Mouse (Mus musculus) kidney, postnatal 0 days (tissue): Measurements from ENCODE around the gene Nit1. TPM values are rescaled to one million over a fixed set of nuclear protein-coding genes. Genes with fewer than 3 reads are reported as not detected.

Experiments used
- ATAC-seq: fragments of 200-750 bp; cut with Nextera tagmentation; replicated peaks from 2 replicates; pipeline ENCODE4 v1.8.0; 2017; ENCODE audit warnings: low read depth, moderate number of reproducible peaks, moderate TSS enrichment, moderate library complexity; ENCODE audit not compliant: low FRiP score
- DNase-seq: peaks from one replicate; pipeline ENCODE4 v3.0.0-alpha.2; 2016; ENCODE audit warnings: low spot score
- H3K27ac ChIP-seq: fragments of 300-500 bp; sonication (generic); 2 replicates; pipeline ENCODE4 v1.5.1; 2014; ENCODE audit warnings: mild to moderate bottlenecking
- H3K27me3 ChIP-seq: fragments of 300-500 bp; sonication (generic); 2 replicates; pipeline ENCODE4 v1.6.1; 2014; ENCODE audit warnings: low read length, mixed read lengths; ENCODE audit not compliant: insufficient read depth
- H3K36me3 ChIP-seq: fragments of 300-500 bp; sonication (generic); 2 replicates; pipeline ENCODE4 v1.6.1; 2014; ENCODE audit warnings: low read length, mixed read lengths; ENCODE audit not compliant: insufficient read depth
- H3K4me1 ChIP-seq: fragments of 300-500 bp; sonication (generic); replicated peaks from 2 replicates; pipeline ENCODE4 v1.6.1; 2014; ENCODE audit warnings: antibody characterized with exemption, low read length, mixed read lengths; ENCODE audit not compliant: insufficient read depth
- H3K4me2 ChIP-seq: fragments of 300-500 bp; sonication (generic); 2 replicates; pipeline ENCODE4 v1.6.1; 2014; ENCODE audit warnings: mild to moderate bottlenecking, low read length, moderate library complexity, mixed read lengths
- H3K4me3 ChIP-seq: fragments of 300-500 bp; sonication (generic); replicated peaks from 2 replicates; pipeline ENCODE4 v1.5.1; 2014; ENCODE audit warnings: low read depth, low read length
- H3K9ac ChIP-seq: fragments of 300-500 bp; sonication (generic); 2 replicates; pipeline ENCODE4 v1.6.1; 2014; ENCODE audit warnings: low read depth, low read length
- H3K9me3 ChIP-seq: fragments of 300-500 bp; sonication (generic); replicated peaks from 2 replicates; pipeline ENCODE4 v1.6.1; 2016; ENCODE audit warnings: low read length, inconsistent platforms, mixed read lengths
- CTCF ChIP-seq: IDR thresholded peaks from 2 replicates; pipeline ENCODE4 v1.5.1; 2016; ENCODE audit warnings: antibody characterized with exemption, low read depth, mild to moderate bottlenecking, moderate library complexity
- WGBS: fragments of 180-500 bp; shearing (Covaris S2); extraction: QIAGEN DNeasy Blood & Tissue Kit; methylation state at CpG from one replicate; pipeline ENCODE4 v1.1.7; 2014; 5-methylcytosine and 5-hydroxymethylcytosine counted together
- polyA plus RNA-seq: library from polyadenylated mRNA; unstranded; fragments of >200 nt; fragmentation: Nextera tagmentation; extraction: Ambion mirVana; gene quantifications from 2 replicates; pipeline ENCODE4 v1.2.1, GENCODE M21; 2015

Nit1 gene
- polyA plus RNA-seq, 1 experiment from 2014 or later: 59.8 TPM

DNA sequence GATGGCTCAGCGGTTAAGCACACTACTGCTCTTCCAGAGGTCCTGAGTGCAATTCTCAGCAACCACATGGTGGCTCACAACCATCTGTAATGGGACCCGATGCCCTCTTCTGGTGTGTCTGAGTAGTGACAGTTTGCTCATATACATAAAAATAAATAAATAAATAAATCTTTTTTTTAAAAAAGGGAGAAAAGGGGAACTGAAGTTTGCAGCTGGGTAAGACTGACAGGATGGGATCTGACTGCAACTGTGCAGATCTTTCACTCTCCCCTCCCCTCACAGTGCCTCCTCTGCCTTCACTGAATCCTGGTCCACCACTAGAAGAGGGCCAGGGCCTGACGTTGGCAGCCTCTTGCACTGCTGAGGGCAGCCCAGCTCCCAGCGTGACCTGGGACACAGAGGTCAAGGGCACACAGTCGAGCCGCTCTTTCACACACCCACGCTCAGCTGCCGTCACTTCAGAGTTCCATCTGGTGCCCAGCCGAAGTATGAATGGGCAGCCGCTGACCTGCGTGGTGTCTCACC is 36.7 kb upstream of the Nit1 start:
- no peak overlapping the region for H3K9ac ChIP-seq
- H3K4me3 ChIP-seq: no peak overlapping the region
- ATAC-seq (no peak), DNase-seq (no peak)
- no peaks in the 10 kb centered on the region for H3K9me3 ChIP-seq
- H3K36me3 ChIP-seq: no peaks in the 10 kb centered on the region
- peaks cover 7% of the 10 kb centered on the region; the same call in 1 of the 2 replicates for H3K4me1 ChIP-seq
- no peak overlapping the region for H3K4me2 ChIP-seq
- WGBS: 72% methylated on average over 11 of the region's 11 CpGs
- TF ChIP-seq CTCF: peak; percentile 24
- no peak overlapping the region for H3K27ac ChIP-seq
- H3K27me3 ChIP-seq: peaks cover 3% of the 10 kb centered on the region; the same call in 1 of the 2 replicates

DNA sequence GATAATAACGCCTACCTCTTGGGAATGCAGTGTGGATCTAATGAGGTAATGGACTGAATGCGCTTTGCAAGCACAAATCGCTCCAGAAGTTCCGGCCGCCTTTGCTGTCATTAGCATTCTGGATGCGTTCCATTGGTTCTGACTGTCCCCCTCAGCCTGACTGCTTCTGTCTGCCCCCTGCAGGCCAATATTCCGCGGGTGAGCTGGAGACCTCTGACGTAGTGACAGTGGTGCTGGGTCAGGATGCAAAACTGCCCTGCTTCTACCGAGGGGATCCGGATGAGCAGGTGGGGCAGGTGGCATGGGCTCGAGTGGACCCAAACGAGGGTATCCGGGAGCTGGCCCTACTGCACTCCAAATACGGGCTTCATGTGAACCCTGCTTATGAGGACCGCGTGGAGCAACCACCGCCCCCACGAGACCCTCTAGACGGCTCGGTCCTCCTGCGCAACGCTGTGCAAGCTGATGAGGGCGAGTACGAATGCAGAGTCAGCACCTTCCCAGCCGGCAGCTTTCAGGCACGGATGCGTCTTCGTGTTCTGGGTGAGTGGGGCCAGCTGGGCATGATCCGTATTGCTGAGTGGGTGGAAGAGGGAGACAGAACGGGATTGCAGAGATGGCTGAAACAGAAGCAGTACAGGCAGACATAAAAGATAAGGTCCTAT is 34.6 kb upstream of the Nit1 start:
- Histone ChIP-seq H3K27ac (no peak overlapping the region), H3K9me3 (no peaks in the 10 kb centered on the region), H3K27me3 (peaks cover 3% of the 10 kb centered on the region; the same call in 1 of the 2 replicates), H3K4me1 (peaks cover 7% of the 10 kb centered on the region; the same call in 1 of the 2 replicates), H3K4me2 (peak overlapping the region; percentile 49), H3K4me3 (peak overlapping the region; percentile 24; the same call in 1 of the 2 replicates), H3K9ac (no peak overlapping the region), H3K36me3 (no peaks in the 10 kb centered on the region)
- WGBS: 2% methylated on average over 31 of the region's 31 CpGs
- ATAC-seq (peak; percentile 75), DNase-seq (peak; percentile 89)
- peak; percentile 80 for TF ChIP-seq CTCF

DNA sequence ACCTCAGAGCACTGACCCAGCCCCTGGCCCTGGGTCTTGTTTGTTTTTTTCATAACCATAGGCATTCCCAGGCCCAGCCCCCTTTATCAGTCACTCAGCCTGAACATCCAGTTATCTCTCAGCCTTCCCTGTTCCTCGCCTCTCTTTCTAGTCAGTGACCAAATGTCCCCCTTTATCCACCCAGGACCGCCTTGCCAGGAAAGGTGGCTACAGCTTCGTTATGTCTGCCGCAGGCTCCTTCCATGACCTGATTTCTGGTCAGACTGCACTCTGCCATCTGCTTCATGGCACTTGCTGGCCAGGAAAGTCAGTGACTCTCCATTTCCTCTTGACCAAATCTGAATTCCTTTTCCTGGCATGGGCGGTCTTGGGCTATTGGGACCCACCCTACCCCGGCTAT is 32.9 kb upstream of the Nit1 start:
- peaks cover 7% of the 10 kb centered on the region for H3K4me1 ChIP-seq
- H3K27ac ChIP-seq: no peak overlapping the region
- H3K9ac ChIP-seq: no peak overlapping the region
- 86% methylated on average over 6 of the region's 6 CpGs for WGBS
- no peak for TF ChIP-seq CTCF
- ATAC-seq: no peak
- no peaks in the 10 kb centered on the region for H3K9me3 ChIP-seq
- DNase-seq: no peak
- no peak overlapping the region for H3K4me3 ChIP-seq
- no peak overlapping the region for H3K4me2 ChIP-seq
- H3K36me3 ChIP-seq: no peaks in the 10 kb centered on the region
- H3K27me3 ChIP-seq: peaks cover 3% of the 10 kb centered on the region; the same call in 1 of the 2 replicates

DNA sequence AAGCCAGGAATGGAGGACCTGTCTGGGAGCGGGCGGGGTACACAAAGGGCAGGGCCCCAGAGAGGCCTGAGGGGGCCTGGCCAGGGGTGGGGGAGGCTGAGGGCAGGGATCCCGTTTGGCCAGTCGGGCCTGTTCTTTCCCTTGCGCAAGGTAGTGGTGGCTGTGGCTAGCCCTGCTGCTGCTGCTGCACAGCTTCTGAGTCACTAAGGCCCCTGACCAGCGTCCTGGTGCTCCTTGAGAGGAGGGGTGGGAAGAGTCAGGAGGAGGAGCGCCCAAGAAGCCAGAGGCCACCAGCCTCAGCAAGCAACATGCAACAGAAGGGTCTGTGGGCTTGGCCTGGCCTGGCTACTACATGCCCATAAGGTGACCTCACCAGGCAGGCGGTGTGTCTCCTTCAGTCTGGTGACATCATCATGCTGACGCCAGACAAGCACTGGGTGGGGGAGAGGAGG is 30.2 kb upstream of the Nit1 start:
- TF ChIP-seq CTCF: no peak
- Histone ChIP-seq H3K4me1 (peaks cover 7% of the 10 kb centered on the region), H3K4me2 (no peak overlapping the region), H3K27me3 (peaks cover 3% of the 10 kb centered on the region; the same call in 1 of the 2 replicates), H3K36me3 (no peaks in the 10 kb centered on the region), H3K4me3 (no peak overlapping the region), H3K27ac (no peak overlapping the region), H3K9me3 (no peaks in the 10 kb centered on the region), H3K9ac (no peak overlapping the region)
- peak; percentile 30; the same call in 1 of the 2 replicates for ATAC-seq
- DNase-seq: no peak
- 42% methylated on average over 9 of the region's 9 CpGs for WGBS

DNA sequence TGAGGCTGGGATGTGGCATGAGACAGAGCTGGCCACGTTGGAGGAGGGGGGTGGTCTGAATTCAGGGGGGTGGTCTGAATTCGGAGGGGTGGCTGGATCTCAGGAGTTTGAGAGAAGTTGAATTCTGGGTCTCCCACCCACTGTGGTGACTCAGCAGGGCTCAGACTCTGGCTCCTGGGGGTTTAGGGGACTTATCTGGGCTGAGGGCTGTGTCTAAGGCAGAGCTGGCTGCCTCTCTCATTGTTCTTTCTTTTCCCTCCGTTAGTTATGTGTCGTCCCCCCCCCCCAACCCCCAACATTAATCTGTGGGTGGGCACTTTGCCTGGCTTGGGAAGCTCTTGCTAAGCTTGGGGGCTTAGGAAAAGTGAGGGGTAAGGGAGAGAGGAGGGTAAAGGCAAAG is 28.5 kb upstream of the Nit1 start:
- Histone ChIP-seq H3K4me3 (no peak overlapping the region), H3K27ac (no peak overlapping the region), H3K4me1 (no peaks in the 10 kb centered on the region; the same call in 1 of the 2 replicates), H3K9me3 (no peaks in the 10 kb centered on the region), H3K9ac (no peak overlapping the region), H3K4me2 (no peak overlapping the region), H3K27me3 (no peaks in the 10 kb centered on the region), H3K36me3 (no peaks in the 10 kb centered on the region)
- ATAC-seq (no peak), DNase-seq (no peak)
- WGBS: 4% methylated on average over 3 of the region's 4 CpGs
- no peak for TF ChIP-seq CTCF

DNA sequence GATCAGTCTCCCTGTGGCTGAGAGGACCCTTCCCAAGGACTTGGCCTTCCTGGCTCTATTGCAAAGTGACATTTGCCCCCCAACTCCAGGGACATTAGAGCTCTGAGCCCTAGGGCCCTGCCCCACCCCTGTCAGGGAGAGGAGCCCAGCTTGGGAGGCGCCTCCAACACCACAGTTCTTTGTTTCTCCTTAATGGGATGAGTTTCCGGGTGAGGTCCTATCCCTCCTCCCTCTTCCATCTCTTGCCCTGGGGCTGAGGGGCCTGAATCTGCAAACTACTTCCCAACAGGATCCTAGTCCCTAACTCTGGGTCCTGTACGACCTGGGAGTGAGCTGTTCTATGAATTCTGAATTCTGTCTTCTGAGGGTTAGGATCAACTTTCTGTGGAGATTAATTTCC is 27.4 kb upstream of the Nit1 start:
- Histone ChIP-seq H3K27me3 (no peaks in the 10 kb centered on the region), H3K36me3 (no peaks in the 10 kb centered on the region), H3K9me3 (no peaks in the 10 kb centered on the region), H3K4me2 (no peak overlapping the region), H3K27ac (no peak overlapping the region), H3K9ac (no peak overlapping the region), H3K4me3 (no peak overlapping the region), H3K4me1 (peaks cover 4% of the 10 kb centered on the region; the same call in 1 of the 2 replicates)
- 58% methylated on average over 3 of the region's 3 CpGs for WGBS
- no peak for TF ChIP-seq CTCF
- ATAC-seq (no peak), DNase-seq (no peak)
